Mouse (Mus musculus): Measurements from ENCODE around the gene Ranbp17. TPM values are rescaled to one million over a fixed set of nuclear protein-coding genes. Genes with fewer than 3 reads are reported as not detected.

Gene Ranbp17
- polyA plus RNA-seq, 1 experiment from 2014 or later: 6.8 TPM

DNA sequence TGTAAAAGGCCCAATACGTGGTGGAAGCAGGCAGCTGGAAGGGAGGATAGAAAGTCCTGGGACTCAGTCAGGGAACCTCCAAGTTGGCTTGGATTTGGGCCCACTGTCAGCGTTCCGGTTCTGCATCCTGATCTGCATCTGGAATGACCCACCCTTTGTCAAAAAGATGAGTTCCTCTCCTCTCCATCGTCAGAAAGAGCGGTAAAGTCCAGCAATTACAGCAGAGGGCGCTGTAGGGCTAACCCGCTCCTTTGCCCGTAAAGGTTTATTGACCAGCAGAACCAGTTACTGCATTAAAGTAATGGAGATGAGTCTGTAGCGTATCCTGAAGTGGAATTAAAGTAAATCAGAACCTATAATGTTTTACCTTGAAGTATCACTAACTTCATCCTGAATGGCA is 343.1 kb downstream of the Ranbp17 start:
- no peak overlapping the region for H3K27ac ChIP-seq (ENCODE audit: low read depth)
- ATAC-seq (replicated peaks; ENCODE audit: low FRiP score, low TSS enrichment, low read depth) (no peak), DNase-seq (ENCODE audit: low spot score) (peak; percentile 77)
- H3K27me3 ChIP-seq (replicated peaks; ENCODE audit: control insufficient read depth, insufficient read depth, low read length): no peaks in the 10 kb centered on the region
- H3K4me2 ChIP-seq (ENCODE audit: low read length): no peak overlapping the region
- H3K36me3 ChIP-seq (ENCODE audit: control insufficient read depth, insufficient read depth, low read length): no peaks in the 10 kb centered on the region
- no peaks in the 10 kb centered on the region for H3K4me1 ChIP-seq (replicated peaks; ENCODE audit: control insufficient read depth, insufficient read depth, low read length)
- no peak overlapping the region for H3K4me3 ChIP-seq (ENCODE audit: low read depth, low read length)
- no peak overlapping the region for H3K9ac ChIP-seq (ENCODE audit: low read length)
- no peaks in the 10 kb centered on the region for H3K9me3 ChIP-seq (ENCODE audit: control insufficient read depth, low read length)
- WGBS: 15% methylated on average over 9 of the region's 9 CpGs

DNA sequence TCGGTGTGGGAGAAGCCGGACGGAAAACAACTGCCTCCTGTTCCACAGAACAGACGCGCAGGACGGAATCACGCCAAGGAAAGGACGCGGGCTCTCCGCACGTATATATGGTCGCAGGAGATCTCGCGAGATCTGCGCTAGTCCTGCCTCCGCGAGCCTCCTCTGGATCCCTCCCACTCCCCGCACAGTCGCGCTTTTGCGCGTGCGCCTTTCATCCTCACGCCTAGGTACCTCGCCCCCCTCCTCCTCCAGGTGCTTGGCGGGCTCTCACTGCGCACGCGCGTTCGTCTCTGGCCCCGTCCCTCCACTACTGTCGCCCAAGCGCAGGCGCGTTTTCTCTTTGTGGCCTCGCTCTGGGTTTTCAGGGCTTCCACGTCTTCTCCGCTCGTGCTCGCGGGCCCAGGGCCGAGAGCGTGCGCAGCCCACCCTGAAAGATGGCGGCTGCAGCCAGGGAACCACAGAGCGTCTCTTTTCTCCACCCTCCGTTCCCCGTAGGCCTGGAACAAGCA is 350.5 kb downstream of the Ranbp17 start, which contains the start of gene Npm1:
Gene Npm1, minus strand, starts transcription at position 209 of the 509 bp plus-strand sequence.
- 4% methylated on average over 49 of the region's 49 CpGs for WGBS
- ATAC-seq (replicated peaks; ENCODE audit: low FRiP score, low TSS enrichment, low read depth) (peak; percentile 95), DNase-seq (ENCODE audit: low spot score) (peak; percentile 99)

DNA sequence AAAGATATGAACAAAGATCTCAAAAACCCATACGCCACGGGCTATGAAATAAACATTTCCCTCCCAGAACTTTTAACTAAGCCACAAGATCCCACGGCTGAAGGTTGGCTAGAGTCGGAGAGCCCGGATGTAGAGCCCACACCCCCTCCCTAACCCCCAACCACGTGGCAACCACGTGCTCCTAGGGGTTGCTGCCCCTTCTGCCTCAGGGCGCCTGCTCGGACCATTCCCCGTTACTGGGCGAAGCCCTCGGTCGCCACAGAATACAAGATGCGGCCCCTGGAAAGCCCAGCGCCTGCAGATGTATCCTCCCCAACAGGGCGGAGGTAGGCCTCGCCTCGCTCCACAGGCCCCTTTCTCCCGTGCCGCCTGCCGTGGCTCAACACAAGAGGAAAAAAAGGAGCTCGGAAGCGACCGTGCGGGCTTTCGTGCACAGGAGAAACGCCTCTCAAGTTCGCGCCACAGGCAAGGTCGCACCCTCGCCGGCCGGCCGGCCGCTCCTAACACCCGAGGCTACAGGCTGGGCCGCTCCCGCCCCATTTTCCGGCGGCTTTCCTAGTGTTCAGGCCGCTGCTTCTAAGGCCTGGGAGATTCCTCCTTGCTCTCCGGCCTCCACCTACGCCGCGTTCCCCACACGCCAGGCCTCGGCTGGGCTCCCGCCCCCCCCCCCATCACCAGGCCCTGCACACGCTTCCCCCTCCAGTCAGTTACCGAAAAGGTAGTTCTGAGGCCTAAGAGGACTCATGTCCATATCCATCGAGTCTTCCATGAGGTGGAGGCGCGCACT is 351.1 kb downstream of the Ranbp17 start:
- DNase-seq (ENCODE audit: low spot score) (peak; percentile 86), ATAC-seq (replicated peaks; ENCODE audit: low FRiP score, low TSS enrichment, low read depth) (peak; percentile 66)

More for the DNA sequence above, 350.5 kb downstream of the Ranbp17 start, which contains the start of gene Npm1:
- H3K27ac ChIP-seq (ENCODE audit: low read depth): peak within 1 kb of the TSS; percentile 95
- peak within 1 kb of the TSS; percentile 66 for H3K4me2 ChIP-seq (ENCODE audit: low read length)
- no peaks in the 10 kb centered on the region for H3K9me3 ChIP-seq (ENCODE audit: control insufficient read depth, low read length)
- peak within 1 kb of the TSS; percentile 99 for H3K9ac ChIP-seq (ENCODE audit: low read length)
- H3K4me1 ChIP-seq (replicated peaks; ENCODE audit: control insufficient read depth, insufficient read depth, low read length): peaks cover 16% of the 10 kb centered on the region
- no peaks in the 10 kb centered on the region for H3K27me3 ChIP-seq (replicated peaks; ENCODE audit: control insufficient read depth, insufficient read depth, low read length)
- H3K36me3 ChIP-seq (ENCODE audit: control insufficient read depth, insufficient read depth, low read length): peaks cover 35% of the 10 kb centered on the region
- peak within 1 kb of the TSS; percentile 78 for H3K4me3 ChIP-seq (ENCODE audit: low read depth, low read length)

More for the DNA sequence above, 351.1 kb downstream of the Ranbp17 start:
- Histone ChIP-seq H3K9ac (ENCODE audit: low read length) (peak overlapping the region; percentile 99), H3K36me3 (ENCODE audit: control insufficient read depth, insufficient read depth, low read length) (peaks cover 41% of the 10 kb centered on the region), H3K4me2 (ENCODE audit: low read length) (peak overlapping the region; percentile 61), H3K9me3 (ENCODE audit: control insufficient read depth, low read length) (no peaks in the 10 kb centered on the region), H3K4me3 (ENCODE audit: low read depth, low read length) (peak overlapping the region; percentile 78), H3K4me1 (replicated peaks; ENCODE audit: control insufficient read depth, insufficient read depth, low read length) (peaks cover 16% of the 10 kb centered on the region), H3K27me3 (replicated peaks; ENCODE audit: control insufficient read depth, insufficient read depth, low read length) (no peaks in the 10 kb centered on the region), H3K27ac (ENCODE audit: low read depth) (peak overlapping the region; percentile 89)
- 3% methylated on average over 52 of the region's 53 CpGs for WGBS

Other genes starting within 250 kb of the Ranbp17 start
- gene Gm12117, start 237.0 kb downstream of the Ranbp17 start, polyA plus RNA-seq (2014; fragmentation: Nextera tagmentation; extraction: Ambion mirVana): not detected in 2 replicates
- 0.62 TPM in 1 of 2 replicates, not detected in the other for gene Gabrp, start 65.2 kb upstream of the Ranbp17 start, polyA plus RNA-seq (2014; fragmentation: Nextera tagmentation; extraction: Ambion mirVana)
- not detected in 2 replicates for gene D130052B06Rik, start 85.6 kb upstream of the Ranbp17 start, polyA plus RNA-seq (2014; fragmentation: Nextera tagmentation; extraction: Ambion mirVana)